Mouse (Mus musculus) testis, adult 2 months (tissue): ENCODE measurements around the gene Fosl2.

ENCODE experiments used
- CTCF ChIP-seq: fragments of 200-500 bp; IDR thresholded peaks from 2 replicates; pipeline ENCODE4 v1.5.1; 2012; ENCODE audit warnings: low read depth, mild to moderate bottlenecking, inconsistent platforms, low read length, moderate library complexity; ENCODE audit not compliant: control insufficient read depth, insufficient read depth, insufficient replicate concordance
- POLR2A ChIP-seq: fragments of 200-500 bp; IDR thresholded peaks from 2 replicates; pipeline ENCODE4 v1.6.1; 2012; ENCODE audit warnings: low read depth, mild to moderate bottlenecking, inconsistent platforms, low read length, moderate library complexity; ENCODE audit not compliant: control insufficient read depth

DNA sequence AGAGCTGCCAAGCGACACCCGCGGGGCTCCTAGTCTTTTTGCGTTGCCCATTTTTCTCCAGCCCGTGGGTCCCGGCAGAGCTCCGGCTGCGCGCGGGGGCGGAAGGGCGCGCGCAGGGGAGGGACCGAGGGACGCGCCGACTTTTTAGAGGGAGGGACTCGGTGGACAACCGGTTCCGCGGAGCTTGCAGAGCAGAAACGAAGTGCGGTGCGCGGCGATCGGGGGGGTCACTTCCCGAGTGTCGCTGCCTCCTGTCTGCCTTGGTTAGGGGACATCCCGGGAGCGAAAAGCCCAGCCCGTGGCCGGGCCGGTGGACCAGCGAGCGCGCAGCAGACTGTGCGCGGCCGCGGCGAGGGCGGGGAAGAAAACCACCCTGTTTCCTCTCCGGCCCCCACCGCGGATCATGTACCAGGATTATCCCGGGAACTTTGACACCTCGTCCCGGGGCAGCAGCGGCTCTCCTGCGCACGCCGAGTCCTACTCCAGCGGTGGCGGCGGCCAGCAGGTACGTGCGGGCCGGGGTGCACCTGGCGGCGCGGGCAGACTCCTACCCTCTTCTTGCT is 781 bp downstream of the Fosl2 start:
- TF ChIP-seq POLR2A: no peak; the same call in 1 of the 2 replicates
- TF ChIP-seq CTCF: no peak
